Mouse (Mus musculus) ZHBTc4 (cell line): ENCODE measurements at regions not wholly inside any gene's neighbourhood (a gene's known extent, or its start where the extent isn't known, plus 50 kb on each side); places are given as distances from the start of the nearest gene placed in this dataset.

Experiments used
- DNase-seq: peaks from one replicate; pipeline ENCODE4 v3.0.0-alpha.2; 2011; ENCODE audit warnings: low read depth, low spot score

GRCm38 (mm10) chr16:62981821-62982220 is 127.7 kb downstream of the Pros1 start:
- no peak for DNase-seq

GRCm38 (mm10) chr16:62982558-62982957 is 128.5 kb downstream of the Pros1 start:
- no peak for DNase-seq

GRCm38 (mm10) chr16:62995555-62995954 is 141.4 kb downstream of the Pros1 start:
- DNase-seq, result no peak

- no peak for DNase-seq
These were observed 157.1 kb downstream of the Pros1 start for GRCm38 (mm10) chr16:63011151-63011734.

GRCm38 (mm10) chr16:63014453-63014852 is 160.3 kb downstream of the Pros1 start:
- DNase-seq, result peak; percentile 52

GRCm38 (mm10) chr16:63016144-63016543 is 162.0 kb downstream of the Pros1 start:
- DNase-seq, result peak; percentile 50

- DNase-seq, result no peak
These were observed 162.6 kb downstream of the Pros1 start for GRCm38 (mm10) chr16:63016658-63017057.

- no peak for DNase-seq
These were observed 176.3 kb downstream of the Pros1 start for GRCm38 (mm10) chr16:63030399-63030798.

GRCm38 (mm10) chr16:63031035-63031434 is 176.9 kb downstream of the Pros1 start:
- DNase-seq, result no peak

- no peak for DNase-seq
These were observed 177.7 kb downstream of the Pros1 start for GRCm38 (mm10) chr16:63031802-63032201.

GRCm38 (mm10) chr16:63049100-63049499 is 195.0 kb downstream of the Pros1 start:
- no peak for DNase-seq

GRCm38 (mm10) chr16:63062883-63063282 is 208.8 kb downstream of the Pros1 start:
- DNase-seq, result peak; percentile 16

- no peak for DNase-seq
These were observed 215.9 kb downstream of the Pros1 start for GRCm38 (mm10) chr16:63069987-63070386.

GRCm38 (mm10) chr16:63075814-63076213 is 221.7 kb downstream of the Pros1 start:
- no peak for DNase-seq

GRCm38 (mm10) chr16:63081383-63081782 is 227.3 kb downstream of the Pros1 start:
- no peak for DNase-seq

- no peak for DNase-seq
These were observed 229.1 kb downstream of the Pros1 start for GRCm38 (mm10) chr16:63083256-63083655.

- no peak for DNase-seq
These were observed 230.1 kb downstream of the Pros1 start for GRCm38 (mm10) chr16:63084021-63084756.

- DNase-seq, result no peak
These were observed 232.1 kb downstream of the Pros1 start for GRCm38 (mm10) chr16:63086086-63086796.

GRCm38 (mm10) chr16:63091471-63092300 is 237.6 kb downstream of the Pros1 start:
- DNase-seq, result no peak

- DNase-seq, result no peak
These were observed 240.2 kb downstream of the Pros1 start for GRCm38 (mm10) chr16:63094126-63094840.

GRCm38 (mm10) chr16:63102362-63102761 is 248.3 kb downstream of the Pros1 start:
- no peak for DNase-seq
